Mouse (Mus musculus): ENCODE results near the gene Echdc3. TPM values are rescaled to one million over a fixed set of nuclear protein-coding genes. Genes with fewer than 3 reads are reported as not detected.

The Echdc3 gene
- total RNA-seq (2021) = 56.9 and 66.3 TPM in 2 replicates
- long read RNA-seq, experiment 1, transcript Echdc3-201 (5 exons, 1,851 nt) = major isoform, 100 of 114 reads
- long read RNA-seq, experiment 1, partial matches to known transcripts = 1 of 114 reads
- long read RNA-seq, experiment 1, other reads (novel, unspliced or antisense) = 12 of 114 reads
- long read RNA-seq, experiment 2, transcript Echdc3-201 (5 exons, 1,851 nt) = major isoform, 87 of 102 reads
- long read RNA-seq, experiment 2, partial matches to known transcripts = 0 of 102 reads
- long read RNA-seq, experiment 2, other reads (novel, unspliced or antisense) = 14 of 102 reads

GRCm38 (mm10) chr2:6212724-6213511 is at the start of gene Echdc3:
TSS of gene Echdc3 (minus strand) at chr2:6213033.
- DNase-seq = peak; percentile 96

DNA sequence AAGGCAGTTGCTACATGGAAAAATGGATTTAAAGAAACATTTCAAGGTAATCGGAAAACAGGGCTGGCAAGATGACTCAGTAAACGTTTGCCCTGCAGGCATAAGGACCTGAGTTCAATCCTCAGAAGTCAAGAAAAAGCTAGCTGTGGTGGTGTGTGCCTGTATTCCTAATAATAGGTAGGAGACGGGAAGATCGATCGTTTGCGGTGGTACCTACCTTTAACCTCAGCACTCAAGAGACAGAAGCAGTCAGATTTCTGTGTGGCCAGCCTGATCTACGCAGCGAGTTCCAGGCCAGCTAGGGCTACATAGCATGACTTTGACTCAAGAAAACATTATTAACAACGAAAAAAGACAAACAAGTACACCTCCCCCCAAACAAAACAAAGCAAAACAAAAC is 48.9 kb upstream of the Echdc3 start:
- no peak for DNase-seq

DNA sequence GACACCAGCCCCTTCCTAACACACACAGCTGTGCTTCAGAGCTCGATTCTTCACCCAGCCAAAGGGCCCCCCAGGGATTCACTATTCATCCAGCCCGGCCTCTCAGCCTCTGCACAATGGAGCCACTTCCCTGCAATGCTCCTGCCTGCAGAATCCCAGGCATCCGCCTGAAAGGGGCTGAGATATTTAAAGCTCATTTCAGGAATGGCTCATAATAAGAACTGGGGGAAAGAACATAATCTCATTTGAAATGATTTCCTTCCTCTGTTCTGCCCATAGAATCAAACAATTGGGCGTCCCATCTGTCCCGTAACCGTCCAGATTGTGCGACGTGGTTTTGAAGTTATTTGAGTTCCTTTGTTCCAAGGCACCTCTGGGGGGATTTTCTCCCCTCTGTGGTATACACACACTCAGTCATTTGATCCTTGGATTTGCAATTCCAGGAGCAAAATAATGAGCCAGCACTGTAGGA is 48.4 kb upstream of the Echdc3 start:
- no peak for DNase-seq

DNA sequence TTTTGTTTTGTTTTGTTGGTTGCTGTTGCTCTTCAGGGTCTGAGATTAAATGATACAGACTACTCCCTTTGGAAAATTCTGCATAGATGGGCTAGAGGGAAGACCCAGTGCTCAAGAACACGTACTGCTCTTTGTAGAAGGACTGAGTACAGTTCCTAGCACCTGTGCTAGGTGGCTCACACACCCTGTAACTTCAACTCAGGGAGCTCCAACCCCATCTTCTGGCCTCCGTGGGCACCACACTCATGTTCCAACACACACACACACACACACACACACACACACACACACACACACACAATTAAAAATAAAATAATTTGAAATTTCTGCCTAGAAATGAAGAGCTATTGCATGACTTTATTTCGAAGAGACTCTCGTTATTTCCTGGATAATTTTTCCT is 47.8 kb upstream of the Echdc3 start:
- DNase-seq = no peak

- no peak for DNase-seq
Measured at GRCm38 (mm10) chr2:6259182-6259581, 46.3 kb upstream of the Echdc3 start.

- DNase-seq = no peak
Measured at GRCm38 (mm10) chr2:6258026-6258425, 45.2 kb upstream of the Echdc3 start.

- DNase-seq = no peak
Measured at GRCm38 (mm10) chr2:6257146-6257545, 44.3 kb upstream of the Echdc3 start.

- peak; percentile 83 for DNase-seq
Measured at GRCm38 (mm10) chr2:6255989-6256841, 43.4 kb upstream of the Echdc3 start.

GRCm38 (mm10) chr2:6255402-6255988 is 42.7 kb upstream of the Echdc3 start:
- DNase-seq = no peak

- no peak for DNase-seq
Measured at GRCm38 (mm10) chr2:6252491-6252890, 39.7 kb upstream of the Echdc3 start.

DNA sequence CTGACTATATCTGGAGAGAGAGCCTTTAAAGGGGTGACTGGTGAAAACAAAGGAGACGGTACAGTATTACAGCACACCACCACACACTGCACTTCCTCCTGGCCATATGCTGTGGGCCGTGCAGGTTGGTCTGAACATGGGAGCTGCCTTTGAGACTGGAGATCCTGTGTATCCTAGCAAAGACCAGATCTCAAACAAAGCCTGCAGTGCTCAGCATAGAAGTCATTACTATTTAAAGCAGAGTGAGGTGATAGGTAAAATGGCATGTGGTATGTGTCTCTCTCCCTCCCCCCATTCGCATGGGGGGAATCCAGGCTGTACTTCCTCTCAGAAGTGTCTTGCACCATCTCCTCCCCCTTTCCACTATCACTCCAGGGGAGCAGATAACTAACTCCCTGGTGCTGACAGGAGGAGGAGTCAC is 38.3 kb upstream of the Echdc3 start:
- DNase-seq = no peak

- DNase-seq = peak; percentile 43
Measured at GRCm38 (mm10) chr2:6241446-6241845, 28.6 kb upstream of the Echdc3 start.

- no peak for DNase-seq
Measured at GRCm38 (mm10) chr2:6240072-6240471, 27.2 kb upstream of the Echdc3 start.

- DNase-seq = no peak
Measured at GRCm38 (mm10) chr2:6239333-6239732, 26.5 kb upstream of the Echdc3 start.

DNA sequence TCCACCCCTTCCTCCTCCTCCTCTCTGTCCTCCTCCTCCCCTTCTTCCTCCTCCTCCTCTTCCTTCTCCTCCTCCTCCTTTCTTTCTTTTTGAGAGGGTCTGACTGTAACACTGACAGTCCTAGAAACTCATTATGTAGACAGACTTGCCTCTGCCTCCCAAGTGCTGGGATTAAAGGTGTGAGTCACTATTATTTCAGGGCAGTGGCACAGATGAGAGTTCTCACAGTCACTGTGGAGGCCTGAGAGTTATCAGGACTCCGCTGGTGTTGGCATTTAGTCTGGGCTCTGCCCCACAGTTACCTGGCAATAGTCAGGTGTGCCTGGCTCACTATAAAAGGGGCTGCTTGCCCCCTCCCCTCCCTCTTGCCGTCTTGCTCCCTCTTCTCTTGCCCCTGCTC is 25.8 kb upstream of the Echdc3 start:
- DNase-seq = no peak

- no peak for DNase-seq
Measured at GRCm38 (mm10) chr2:6238244-6238643, 25.4 kb upstream of the Echdc3 start.

DNA sequence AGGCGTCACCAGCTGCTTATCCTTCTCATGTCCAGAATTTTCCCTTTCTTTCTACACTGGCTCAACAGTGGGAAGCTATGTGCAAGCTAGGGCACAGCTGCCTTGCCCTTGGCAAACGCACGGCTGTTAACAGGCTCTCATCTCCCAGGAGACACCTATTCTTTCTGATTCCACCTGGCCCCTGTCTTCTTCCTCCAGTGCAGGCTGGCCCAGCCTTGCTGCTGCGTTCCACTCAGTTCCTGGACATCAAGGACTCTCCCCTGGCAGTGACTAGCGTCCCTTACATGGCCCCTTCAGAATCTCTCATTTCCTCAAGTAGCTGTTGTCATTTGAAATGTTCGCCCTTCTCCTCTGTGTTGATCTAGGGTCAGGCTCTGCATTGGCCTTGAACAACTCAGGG is 20.5 kb upstream of the Echdc3 start:
- DNase-seq = no peak

GRCm38 (mm10) chr2:6232755-6233154 is 19.9 kb upstream of the Echdc3 start:
- DNase-seq = no peak

GRCm38 (mm10) chr2:6230865-6231264 is 18.0 kb upstream of the Echdc3 start:
- no peak for DNase-seq

GRCm38 (mm10) chr2:6229597-6230290 is 16.9 kb upstream of the Echdc3 start:
- DNase-seq = no peak

DNA sequence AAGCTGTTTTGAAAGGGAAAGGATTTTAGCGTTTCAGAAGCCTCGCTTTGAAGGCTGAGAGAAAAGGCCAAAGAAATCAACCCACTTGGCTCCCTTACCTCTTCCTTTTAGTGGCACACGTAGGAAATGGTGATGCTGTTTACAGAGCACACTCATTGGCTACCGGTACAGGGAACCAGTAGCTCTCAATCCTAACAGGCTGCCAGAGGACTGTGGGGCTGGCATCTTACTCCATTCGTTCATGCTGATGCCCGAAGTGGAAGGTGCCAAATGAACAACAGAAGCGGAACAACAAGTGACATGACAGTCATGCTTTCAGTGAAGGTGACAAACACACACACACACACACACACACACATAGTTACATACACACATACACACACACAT is 14.2 kb upstream of the Echdc3 start:
- DNase-seq = no peak
